Mouse (Mus musculus) small intestine, adult 2 months (tissue): ENCODE data around the gene Slc25a25. TPM values are rescaled to one million over a fixed set of nuclear protein-coding genes. Genes with fewer than 3 reads are reported as not detected.

Experiments used
- H3K27ac ChIP-seq: fragments of 200-500 bp; 2 replicates; pipeline ENCODE4 v1.5.1; 2012; ENCODE audit warnings: low read depth, low read length, control low read depth, inconsistent platforms; ENCODE audit not compliant: insufficient read depth
- H3K27me3 ChIP-seq: fragments of 200-500 bp; 2 replicates; pipeline ENCODE4 v1.6.1; 2012; ENCODE audit warnings: mild to moderate bottlenecking, moderate library complexity, low read length, inconsistent platforms; ENCODE audit not compliant: control insufficient read depth, insufficient read depth
- H3K36me3 ChIP-seq: fragments of 200-500 bp; 2 replicates; pipeline ENCODE4 v1.6.1; 2012; ENCODE audit warnings: mild to moderate bottlenecking, low read length, control low read depth, inconsistent platforms; ENCODE audit not compliant: control insufficient read depth, insufficient read depth
- H3K4me1 ChIP-seq: fragments of 200-500 bp; 2 replicates; pipeline ENCODE4 v1.6.1; 2012; ENCODE audit warnings: low read length, inconsistent platforms, mixed read lengths; ENCODE audit not compliant: control insufficient read depth, insufficient read depth, insufficient read length
- H3K4me3 ChIP-seq: fragments of 200-500 bp; 2 replicates; pipeline ENCODE4 v1.5.1; 2012; ENCODE audit warnings: low read depth, mild to moderate bottlenecking, control low read depth, inconsistent platforms, low read length, moderate library complexity
- CTCF ChIP-seq: fragments of 200-500 bp; IDR thresholded peaks from 2 replicates; pipeline ENCODE4 v1.5.1; 2012; ENCODE audit warnings: low read depth, mild to moderate bottlenecking, control low read depth, inconsistent platforms, low read length, moderate library complexity, mixed read lengths; ENCODE audit not compliant: insufficient replicate concordance, insufficient read length; ENCODE audit errors: extremely low read depth
- POLR2A ChIP-seq: fragments of 200-500 bp; IDR thresholded peaks from 2 replicates; pipeline ENCODE4 v1.6.1; 2012; ENCODE audit warnings: low read depth, mild to moderate bottlenecking, control low read depth, inconsistent platforms, low read length, moderate library complexity
- WGBS: fragments of 180-500 bp; shearing (Covaris S2); methylation state at CpG from one replicate; pipeline ENCODE4 v1.1.7; 2018; 5-methylcytosine and 5-hydroxymethylcytosine counted together
- polyA plus RNA-seq: library from polyadenylated mRNA; depleted of rRNA; stranded (reverse); fragments of >200 nt; gene quantifications from 2 replicates; pipeline ENCODE4 v1.2.3, GENCODE M21; 2012; rRNA removed

The Slc25a25 gene
- polyA plus RNA-seq, 1 experiment: 27.0 TPM

GRCm38 (mm10) chr2:32367315-32367714 is 83.9 kb downstream of the Slc25a25 start:
- Histone ChIP-seq H3K4me3 (no peak overlapping the region), H3K27ac (no peak overlapping the region), H3K4me1 (peaks cover 2% of the 10 kb centered on the region), H3K27me3 (no peaks in the 10 kb centered on the region), H3K36me3 (peaks cover 42% of the 10 kb centered on the region)
- no peak for TF ChIP-seq POLR2A
- no peak for TF ChIP-seq CTCF
- WGBS: 93% methylated on average over 5 of the region's 5 CpGs

Other genes starting within 250 kb of the Slc25a25 start
- 11.0 and 18.4 TPM in 2 replicates for gene Pomt1, start 214.9 kb downstream of the Slc25a25 start, polyA plus RNA-seq
- 39.0 and 64.9 TPM in 2 replicates for gene Uck1, start 191.3 kb downstream of the Slc25a25 start, polyA plus RNA-seq
- gene Golga2, start 164.1 kb downstream of the Slc25a25 start, polyA plus RNA-seq: 21.7 and 37.4 TPM in 2 replicates
- gene Swi5, start 163.4 kb downstream of the Slc25a25 start, polyA plus RNA-seq: 44.8 and 65.3 TPM in 2 replicates
- gene Ciz1, start 99.1 kb downstream of the Slc25a25 start, polyA plus RNA-seq: 121 and 275 TPM in 2 replicates
- 248 and 480 TPM in 2 replicates for gene Dnm1, start 98.1 kb downstream of the Slc25a25 start, polyA plus RNA-seq
- 117 and 134 TPM in 2 replicates for gene 1110008P14Rik, start 69.5 kb downstream of the Slc25a25 start, polyA plus RNA-seq
- 5.5 and 5.8 TPM in 2 replicates for gene Lcn2, start 63.2 kb downstream of the Slc25a25 start, polyA plus RNA-seq
- 22.3 and 32.6 TPM in 2 replicates for gene Ptges2, start 55.5 kb downstream of the Slc25a25 start, polyA plus RNA-seq
- 2.4 and 4.4 TPM in 2 replicates for gene Naif1, start 988 bp downstream of the Slc25a25 start, polyA plus RNA-seq
- gene Fam102a, start 83.9 kb upstream of the Slc25a25 start, polyA plus RNA-seq: 55.2 and 96.2 TPM in 2 replicates
- gene Dpm2, start 119.4 kb upstream of the Slc25a25 start, polyA plus RNA-seq: 49.3 and 87.5 TPM in 2 replicates
- gene Pip5kl1, start 123.4 kb upstream of the Slc25a25 start, polyA plus RNA-seq: 0.15 and 0.25 TPM in 2 replicates
- not detected in 2 replicates for gene 9430097D07Rik, start 124.2 kb upstream of the Slc25a25 start, polyA plus RNA-seq
- 9.1 and 9.6 TPM in 2 replicates for gene St6galnac4, start 135.7 kb upstream of the Slc25a25 start, polyA plus RNA-seq
- 12.5 and 18.2 TPM in 2 replicates for gene St6galnac6, start 148.3 kb upstream of the Slc25a25 start, polyA plus RNA-seq
- gene Ak1, start 170.3 kb upstream of the Slc25a25 start, polyA plus RNA-seq: 3.4 and 3.7 TPM in 2 replicates
- gene Eng, start 195.2 kb upstream of the Slc25a25 start, polyA plus RNA-seq: 36.8 and 54.4 TPM in 2 replicates